Mouse (Mus musculus) hematopoietic stem cell, adult 5-6 weeks (primary cell): ENCODE data around the gene Chst11. TPM values are rescaled to one million over a fixed set of nuclear protein-coding genes. Genes with fewer than 3 reads are reported as not detected.
A peak's percentile ranks its signal among the peaks of the same experiment; 100 is the strongest.

Source experiments
- ATAC-seq, 2 experiments: fragments of 125-278 bp in 1 of 2; replicated peaks in 1 of 2; 2 replicates each; pipeline ENCODE4 v1.8.0; 2016 to 2017; ENCODE audit warnings: inconsistent platforms in 2 of 2, mild to moderate bottlenecking in 2 of 2, moderate number of reproducible peaks in 2 of 2, low read depth in 1 of 2, moderate TSS enrichment in 1 of 2; ENCODE audit not compliant: low FRiP score in 2 of 2, poor library complexity in 2 of 2, severe bottlenecking in 2 of 2, insufficient read depth in 1 of 2, low TSS enrichment in 1 of 2
- total RNA-seq: library from RNA; stranded (forward); fragments of 172-1452, 232-1000 nt; gene quantifications from 2 replicates; pipeline ENCODE4 v1.2.3, GENCODE M21; 2017

The Chst11 gene
- total RNA-seq, 1 experiment from 2014 or later, result 27.1 TPM

DNA sequence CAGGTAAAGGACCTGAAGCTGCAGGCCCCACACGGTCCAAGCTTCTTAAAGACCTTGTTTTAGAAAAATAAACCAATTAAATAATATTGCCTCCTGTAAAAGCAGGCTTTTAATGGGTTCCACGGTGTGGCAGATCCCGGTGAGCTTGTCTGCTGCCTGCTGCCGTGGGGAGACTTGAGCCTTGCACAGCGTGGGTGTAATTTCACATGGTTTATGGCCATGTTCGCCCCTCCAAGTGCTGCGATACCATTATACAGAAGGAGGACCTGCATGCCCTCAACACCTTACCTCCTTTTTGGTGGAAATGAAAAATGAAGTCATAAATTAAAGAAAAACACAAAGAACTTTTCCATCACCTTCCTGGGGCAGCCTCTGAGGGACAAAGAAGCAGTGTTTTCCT lies 103.0 kb downstream of the Chst11 start:
- ATAC-seq, result no peak

DNA sequence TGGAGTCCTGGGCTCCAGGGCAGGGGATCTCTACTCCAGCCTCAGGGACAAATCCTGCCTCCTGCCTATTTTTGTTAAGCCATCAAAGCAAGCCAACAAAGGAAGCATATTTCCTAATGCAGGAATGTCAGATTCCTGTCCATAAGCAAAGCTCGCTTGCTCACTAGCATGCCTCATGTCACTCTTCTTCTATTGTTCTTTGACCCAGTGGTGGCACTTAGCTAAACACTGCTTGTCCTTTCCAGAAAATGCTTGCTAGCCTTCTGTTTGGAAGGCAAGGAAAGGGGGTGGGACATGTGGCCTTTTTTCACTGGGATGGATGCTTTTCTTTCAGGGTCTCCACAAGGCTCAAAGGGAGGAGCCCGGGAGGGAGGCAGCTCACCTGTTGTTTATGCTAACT lies 103.5 kb downstream of the Chst11 start:
- ATAC-seq, result no peak

DNA sequence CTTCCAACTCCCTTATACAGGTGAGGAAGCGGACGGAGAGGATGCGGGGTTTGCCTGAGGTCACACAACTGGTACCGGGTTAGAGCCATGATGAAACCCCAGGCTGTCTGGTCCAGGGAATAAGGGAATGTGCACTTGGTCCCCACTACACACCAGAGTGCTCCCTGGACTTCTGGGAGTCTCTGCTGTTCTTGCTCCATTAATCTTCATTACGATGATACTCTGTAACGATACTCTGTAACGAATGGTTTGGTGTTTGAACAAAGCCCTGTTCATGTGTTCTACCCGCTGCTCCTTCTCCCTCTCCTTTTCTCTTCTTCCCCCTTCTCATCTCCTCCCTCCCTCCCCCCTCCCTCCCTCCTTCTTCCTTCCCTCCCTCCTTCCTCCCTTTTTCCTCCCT lies 104.9 kb downstream of the Chst11 start:
- no peak for ATAC-seq

DNA sequence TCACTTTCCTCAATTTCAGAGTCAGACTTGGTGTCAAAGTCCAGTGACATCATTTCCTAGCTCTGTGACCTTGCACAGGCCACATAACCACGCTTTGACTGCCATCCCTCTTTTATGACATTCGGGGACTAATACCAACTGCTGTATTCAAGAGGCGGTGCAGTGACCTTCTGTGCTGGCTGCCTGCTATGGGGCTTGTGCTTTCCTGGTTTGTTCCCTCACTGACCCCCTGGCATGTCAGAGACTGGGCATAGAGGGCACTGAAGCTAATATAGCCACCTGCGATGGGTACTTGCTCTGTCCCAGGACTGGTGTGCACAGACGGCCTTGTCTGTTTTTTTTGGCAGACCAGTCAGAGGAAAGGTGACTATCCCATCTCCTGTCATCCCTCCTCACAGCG lies 108.4 kb downstream of the Chst11 start:
- no peak for ATAC-seq

DNA sequence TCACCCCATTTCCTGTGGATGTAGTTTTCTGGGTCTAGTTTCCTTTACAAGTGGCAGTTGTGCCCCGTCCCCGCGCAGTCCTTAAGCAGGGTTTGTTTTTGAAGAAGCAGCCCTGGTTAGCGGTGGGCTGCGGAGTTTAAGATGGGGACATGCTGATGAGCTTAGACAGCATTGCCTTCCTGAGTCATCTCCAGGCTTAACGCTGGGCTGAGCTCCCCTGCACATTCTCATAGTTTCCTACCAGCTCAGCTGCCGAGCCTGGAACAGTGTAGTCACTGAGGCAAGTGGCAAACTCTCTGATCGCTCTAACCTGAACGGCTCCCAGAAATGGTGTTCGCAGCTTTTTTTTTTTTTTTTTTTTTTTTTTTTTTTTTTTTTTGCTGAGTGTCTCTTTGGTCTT lies 109.0 kb downstream of the Chst11 start:
- ATAC-seq, result 0 out of 4 replicates have a peak, but pooled peaks have one; percentile 12 to 14

DNA sequence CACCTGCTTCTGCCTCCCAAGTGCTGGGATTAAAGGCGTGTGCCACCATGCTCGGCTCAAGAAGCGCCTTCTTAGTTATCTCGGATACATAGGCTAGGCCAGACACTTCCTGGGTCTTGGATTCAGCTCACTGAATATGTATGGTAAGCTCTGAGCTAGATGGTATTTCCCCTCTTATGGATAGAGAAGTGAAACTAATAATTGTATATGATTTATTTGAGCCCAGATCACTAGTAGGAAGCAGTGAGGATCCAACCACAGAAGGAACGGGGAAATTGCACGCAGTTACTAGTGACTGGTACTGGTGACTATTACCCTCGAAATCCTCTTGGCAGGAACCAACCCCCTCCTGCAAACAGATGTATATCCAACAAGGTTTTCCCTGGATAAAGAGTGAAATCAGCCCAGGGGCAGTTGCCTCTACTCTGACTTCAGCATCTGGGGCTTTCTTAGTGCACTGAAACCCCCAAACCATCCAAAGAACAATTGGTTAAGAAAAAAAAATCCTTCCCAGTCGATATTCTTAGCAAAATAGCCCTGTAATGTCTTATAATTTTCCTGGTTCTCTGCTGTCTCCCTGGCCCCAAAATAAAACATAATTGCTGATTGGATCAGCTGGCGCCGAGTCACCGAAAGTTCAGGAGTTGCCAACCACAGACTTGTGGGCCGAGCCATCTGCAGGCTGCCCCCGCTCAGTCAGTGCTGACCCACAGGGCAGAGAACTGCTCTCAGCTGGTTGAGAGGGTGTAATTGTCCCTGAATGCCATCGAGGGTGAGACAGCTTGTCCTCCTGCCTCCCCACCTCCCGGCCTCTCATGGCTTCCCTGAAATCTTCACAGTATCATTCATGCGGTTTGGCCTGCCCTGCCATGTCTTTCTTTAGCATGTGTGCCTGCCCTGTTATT lies 109.8 kb downstream of the Chst11 start:
- no peak for ATAC-seq

DNA sequence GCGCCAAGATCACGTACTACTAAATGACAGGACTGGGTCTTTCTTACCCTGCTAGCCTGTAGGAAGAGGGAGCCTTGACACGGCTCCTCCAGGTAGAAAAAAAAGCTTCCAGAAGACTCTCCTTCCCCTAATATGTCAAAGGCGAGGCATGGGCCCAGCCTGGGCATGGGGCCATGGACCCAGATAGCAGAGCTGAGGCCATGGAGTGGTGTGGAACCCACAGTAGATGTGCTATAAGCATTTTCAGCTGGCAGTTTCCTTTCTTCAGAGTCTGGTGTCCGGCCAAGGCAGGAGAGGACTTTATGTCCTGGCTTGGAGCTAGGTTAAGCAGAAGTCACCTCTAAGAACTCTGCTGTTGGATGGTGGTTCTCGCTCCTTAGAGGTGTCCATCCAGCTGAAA lies 111.0 kb downstream of the Chst11 start:
- ATAC-seq, result no peak

DNA sequence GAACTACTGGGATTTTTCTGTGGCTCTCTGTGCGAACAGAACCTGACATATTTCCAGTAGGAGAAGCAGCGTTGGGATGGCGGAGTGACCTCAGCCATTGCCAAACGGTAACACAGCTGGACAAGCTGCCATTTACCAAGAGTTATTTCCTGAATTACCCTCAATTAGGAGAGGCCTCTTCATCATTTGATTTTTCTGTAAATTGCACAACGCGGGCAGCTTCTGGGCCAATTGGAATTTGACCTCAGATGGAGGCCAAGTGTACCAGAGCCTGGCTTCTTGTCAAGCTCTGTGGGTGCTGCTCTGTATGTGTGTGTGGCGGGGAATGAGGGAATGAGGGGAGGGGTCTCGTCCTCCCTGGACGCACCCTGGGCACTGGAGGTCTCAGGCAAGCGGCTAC lies 113.6 kb downstream of the Chst11 start:
- no peak for ATAC-seq

DNA sequence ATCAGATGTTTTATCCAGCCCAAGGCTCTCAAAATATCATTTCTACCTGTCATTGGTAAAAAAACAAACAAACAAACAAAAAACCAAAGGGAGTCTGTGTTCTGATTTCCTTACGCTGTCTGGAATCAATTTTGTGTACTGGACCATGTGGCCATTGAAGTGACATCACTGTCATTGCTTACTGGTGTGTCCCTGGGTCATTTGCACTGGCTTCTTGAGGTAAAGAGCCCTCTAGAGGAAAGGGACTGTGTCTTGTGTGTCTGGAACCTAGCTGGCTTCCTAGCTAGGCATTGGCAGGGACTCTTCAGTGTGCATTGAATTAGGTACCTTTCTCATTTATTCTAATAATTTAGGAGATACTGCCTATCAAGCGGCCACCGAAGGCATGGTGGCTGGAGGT lies 114.4 kb downstream of the Chst11 start:
- ATAC-seq, result no peak

DNA sequence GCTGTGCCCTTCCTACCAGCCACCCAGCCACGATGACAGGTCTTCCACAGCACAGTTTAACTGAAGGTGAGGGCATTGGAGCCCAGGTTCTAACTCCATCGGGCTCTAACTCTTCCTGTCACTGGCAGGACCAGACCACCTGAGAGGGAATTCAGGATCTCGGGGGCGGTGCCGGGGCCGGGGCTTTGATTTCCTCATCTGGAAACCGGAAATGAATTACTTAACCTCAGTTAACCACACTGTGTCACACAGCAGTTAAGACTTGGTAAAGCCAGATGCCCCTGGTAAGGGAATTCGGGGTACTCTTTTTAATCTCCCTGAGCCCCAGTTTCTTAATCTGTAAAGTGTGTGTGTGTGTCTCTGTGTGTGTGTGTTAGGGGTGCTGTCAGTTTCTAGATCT lies 115.6 kb downstream of the Chst11 start:
- peak; percentile 34 to 52; a peak in 3 of 4 replicates for ATAC-seq

DNA sequence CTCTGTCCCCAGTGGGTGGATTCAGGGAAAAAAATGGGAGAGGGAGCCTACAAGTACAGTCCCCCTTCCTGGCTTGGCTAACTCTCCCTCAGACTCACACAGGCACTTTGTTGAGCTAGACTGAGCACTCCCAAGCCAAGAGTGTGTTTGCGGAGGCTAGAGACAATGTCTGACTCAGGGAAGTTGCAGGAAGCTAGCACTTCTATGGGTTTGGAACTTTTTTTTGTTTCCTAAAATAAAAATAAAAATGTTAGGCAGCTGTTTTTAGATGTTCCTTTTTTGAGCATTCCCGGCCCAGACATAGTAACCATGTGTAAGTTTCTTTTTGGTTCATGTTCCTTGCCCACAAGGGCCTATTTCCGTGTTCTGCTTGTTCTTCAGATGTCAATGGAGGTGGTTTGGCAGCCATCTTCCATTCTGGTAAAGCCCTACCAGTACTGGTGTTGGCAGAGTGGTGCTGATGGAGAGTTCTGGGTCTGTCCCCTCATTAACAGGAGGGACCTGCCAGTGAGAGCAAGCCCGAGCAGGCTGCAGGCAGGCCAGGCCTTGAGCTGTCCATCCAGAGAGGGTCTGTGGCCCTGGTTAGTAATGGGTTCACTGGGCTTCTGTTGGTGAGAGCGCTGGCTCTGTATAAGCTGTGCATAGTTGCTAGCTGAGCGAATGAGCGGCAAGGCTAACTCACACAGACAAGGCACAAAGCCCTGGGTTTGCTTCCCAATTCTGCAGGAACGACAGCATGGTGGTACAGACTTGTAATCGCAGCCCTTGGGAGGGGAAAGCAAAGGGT lies 116.3 kb downstream of the Chst11 start:
- peak in 1 of 2 experiments; percentile 18; a peak in 2 of 4 replicates for ATAC-seq

DNA sequence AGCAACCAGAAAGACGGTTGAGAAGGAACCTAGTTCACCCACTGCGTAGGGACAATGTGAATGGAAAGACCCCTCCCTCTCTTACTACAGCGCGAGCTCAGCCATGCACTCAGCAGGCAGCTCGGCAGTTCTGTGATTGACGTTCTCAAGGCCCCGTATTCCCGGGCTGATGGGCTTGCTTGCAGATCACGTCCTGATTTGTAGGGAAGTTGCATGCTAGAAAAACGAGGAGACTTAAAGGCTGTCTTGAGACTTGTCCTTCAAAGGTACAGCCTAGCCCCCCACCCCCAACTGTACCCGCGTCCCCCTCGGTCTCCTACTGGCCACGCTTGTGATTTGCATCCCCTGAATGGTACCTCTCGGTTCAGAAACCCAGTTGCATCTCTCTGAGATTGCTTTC lies 117.4 kb downstream of the Chst11 start:
- no peak for ATAC-seq

DNA sequence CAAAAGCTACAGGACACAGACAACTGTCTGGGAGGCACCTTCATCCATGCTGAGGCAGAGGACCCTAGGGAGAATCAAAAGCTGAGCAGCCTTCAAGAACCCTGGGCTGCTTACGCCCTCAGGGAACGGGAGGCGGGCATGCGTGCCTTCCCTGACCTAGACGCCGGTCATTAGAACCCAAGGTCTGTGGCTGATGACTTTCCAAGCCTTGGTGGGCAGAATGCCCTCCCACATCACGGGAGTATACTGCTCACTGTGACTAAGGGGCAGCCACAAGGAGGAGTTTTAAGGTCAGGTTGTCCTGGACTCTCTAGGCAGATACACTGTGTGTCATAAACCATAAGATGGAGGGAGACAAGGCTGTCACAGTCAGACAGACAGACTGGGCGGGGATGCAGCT lies 118.9 kb downstream of the Chst11 start:
- no peak for ATAC-seq

DNA sequence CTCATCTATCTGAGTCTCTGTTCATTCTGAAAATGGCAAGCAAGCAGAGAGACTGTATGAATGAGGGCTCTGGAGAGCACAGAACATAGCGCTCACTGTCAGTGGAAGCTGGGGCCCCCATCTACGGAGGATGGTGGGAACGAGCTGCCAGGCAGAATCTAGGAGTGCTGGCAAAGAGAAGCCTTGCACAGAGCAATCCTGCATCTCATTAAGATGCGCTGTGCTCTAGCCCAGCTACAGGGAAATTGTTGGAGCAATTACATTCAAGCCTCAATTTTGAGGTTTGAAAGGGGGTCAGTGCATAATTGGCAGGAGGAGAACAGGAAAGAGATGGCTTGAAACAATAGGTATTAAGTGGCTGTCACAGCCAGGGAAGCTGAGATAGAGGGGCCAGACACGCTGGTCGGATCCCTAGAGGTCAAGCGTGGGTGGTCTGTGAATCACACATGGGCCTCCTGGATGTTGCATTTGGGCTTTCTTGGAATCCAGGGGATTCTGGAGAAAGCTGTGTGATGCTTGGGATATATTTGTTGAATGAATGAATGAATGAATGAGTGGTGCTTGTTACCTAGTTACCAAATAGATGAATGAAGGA lies 121.0 kb downstream of the Chst11 start:
- no peak for ATAC-seq

DNA sequence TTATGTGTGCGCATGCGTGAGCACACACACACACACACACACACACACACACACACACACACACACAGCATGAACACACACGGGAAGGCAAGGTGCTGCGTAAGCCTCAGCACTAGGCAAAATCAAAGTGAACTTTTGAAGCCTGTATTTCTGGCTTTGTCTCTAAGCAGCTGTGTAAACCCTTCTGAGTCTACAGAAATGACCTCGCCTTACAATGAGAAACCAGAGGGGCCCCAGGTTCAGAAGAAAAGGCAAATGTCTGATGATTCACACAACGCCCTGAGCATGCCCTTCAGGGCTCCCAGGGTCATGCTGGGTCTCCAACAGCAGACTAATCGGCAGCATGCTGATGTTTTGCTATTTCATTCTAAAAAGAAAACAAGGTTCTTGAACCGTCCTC lies 122.1 kb downstream of the Chst11 start:
- ATAC-seq, result no peak

DNA sequence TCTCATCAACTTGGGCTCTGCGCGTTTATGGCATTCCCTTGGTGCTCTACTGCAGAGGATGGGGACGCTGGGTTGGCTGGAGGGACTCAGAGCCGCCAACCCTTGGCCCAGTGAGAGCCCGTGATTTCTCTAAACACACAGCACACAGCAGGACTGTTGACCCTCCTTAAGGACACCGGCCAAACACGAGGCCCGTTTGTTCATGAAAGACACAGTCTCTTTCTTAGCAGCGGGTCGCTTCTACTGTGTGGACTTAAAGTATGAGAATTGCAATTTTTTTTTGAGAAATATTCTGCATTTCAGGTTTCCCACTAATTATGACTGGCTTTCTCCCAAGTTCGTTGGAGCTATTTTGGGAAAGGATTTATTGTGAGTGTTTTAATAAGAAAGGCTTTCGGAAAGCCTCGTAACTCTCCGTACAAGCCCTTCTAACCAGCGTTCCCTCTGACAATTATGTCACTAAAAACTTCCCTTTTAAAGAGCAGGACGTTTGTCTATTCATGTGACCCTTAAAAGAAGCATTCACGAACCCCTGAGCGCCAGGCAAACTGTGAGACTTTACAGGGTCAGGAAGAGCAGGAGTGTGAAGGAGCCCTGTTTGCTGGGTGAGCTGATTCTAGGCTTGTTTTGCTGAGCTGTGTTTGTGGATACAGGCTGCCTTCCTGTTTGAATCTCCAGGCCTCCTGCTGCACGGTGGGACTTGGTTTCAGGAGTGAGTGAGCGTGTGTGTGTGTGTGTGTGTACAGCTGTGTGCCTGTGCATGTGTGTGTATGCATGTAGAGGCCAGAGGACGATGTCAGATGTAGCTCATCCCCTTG lies 122.8 kb downstream of the Chst11 start:
- no peak for ATAC-seq

DNA sequence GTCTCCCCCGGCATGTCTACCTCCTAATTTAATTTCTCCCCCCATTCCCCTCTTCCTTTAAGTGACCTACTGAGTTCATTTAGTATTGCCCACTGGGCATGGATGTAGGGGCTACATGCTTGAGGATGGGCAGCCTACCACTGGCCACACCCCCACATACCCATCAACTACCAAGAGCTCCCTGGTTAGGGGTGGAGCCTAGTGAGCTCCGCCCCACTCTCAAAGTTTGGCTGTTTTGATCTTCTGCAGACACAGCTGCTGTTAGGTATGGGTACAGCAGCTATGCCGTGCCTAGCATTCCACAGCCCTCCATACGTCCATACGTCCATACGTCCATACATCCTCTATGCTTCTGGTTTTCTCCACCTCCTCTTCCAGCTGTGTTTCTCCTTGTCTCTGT lies 123.6 kb downstream of the Chst11 start:
- ATAC-seq, result no peak
